Mouse (Mus musculus): Measurements from ENCODE around the gene Plod1. TPM values are rescaled to one million over a fixed set of nuclear protein-coding genes. Genes with fewer than 3 reads are reported as not detected.

Gene Plod1
- polyA plus RNA-seq, 1 experiment from 2014 or later = 20.4 TPM

- no peak for ATAC-seq
- Histone ChIP-seq H3K36me3 (peaks cover 48% of the 10 kb centered on the region), H3K9ac (replicated peaks) (no peak overlapping the region), H3K4me3 (replicated peaks) (no peak overlapping the region), H3K27ac (no peak overlapping the region), H3K4me1 (replicated peaks) (peaks cover 25% of the 10 kb centered on the region), H3K4me2 (replicated peaks) (no peak overlapping the region), H3K9me3 (no peaks in the 10 kb centered on the region), H3K27me3 (no peaks in the 10 kb centered on the region)
- WGBS = 95% methylated on average over 6 of the region's 6 CpGs
These were observed 70.9 kb downstream of the Plod1 start for GRCm38 (mm10) chr4:147865651-147866050.

GRCm38 (mm10) chr4:147862051-147862450 lies 74.5 kb downstream of the Plod1 start:
- ATAC-seq = no peak
- H3K27ac ChIP-seq = no peak overlapping the region
- 95% methylated on average over 3 of the region's 3 CpGs for WGBS
- H3K36me3 ChIP-seq = peaks cover 54% of the 10 kb centered on the region
- no peak overlapping the region for H3K4me2 ChIP-seq (replicated peaks)
- peaks cover under 1% of the 10 kb centered on the region for H3K4me1 ChIP-seq (replicated peaks)
- H3K4me3 ChIP-seq (replicated peaks) = no peak overlapping the region
- H3K9me3 ChIP-seq = no peaks in the 10 kb centered on the region
- no peak overlapping the region for H3K9ac ChIP-seq (replicated peaks)
- no peaks in the 10 kb centered on the region for H3K27me3 ChIP-seq

Other genes starting within 250 kb of the Plod1 start
- not detected in 2 replicates for gene Zfp534, start 234.2 kb downstream of the Plod1 start, polyA plus RNA-seq (2015; fragmentation: Nextera tagmentation; extraction: Ambion mirVana)
- 3.9 and 4.6 TPM in 2 replicates for gene Zfp984, start 127.0 kb downstream of the Plod1 start, polyA plus RNA-seq (2015; fragmentation: Nextera tagmentation; extraction: Ambion mirVana)
- 6.2 and 7.7 TPM in 2 replicates for gene Zfp933, start 88.4 kb downstream of the Plod1 start, polyA plus RNA-seq (2015; fragmentation: Nextera tagmentation; extraction: Ambion mirVana)
- 47.4 and 50.3 TPM in 2 replicates for gene Miip, start 68.0 kb downstream of the Plod1 start, polyA plus RNA-seq (2015; fragmentation: Nextera tagmentation; extraction: Ambion mirVana)
- gene Fv1, start 67.8 kb downstream of the Plod1 start, polyA plus RNA-seq (2015; fragmentation: Nextera tagmentation; extraction: Ambion mirVana) = 11.6 and 12.1 TPM in 2 replicates
- gene Mfn2, start 32.1 kb downstream of the Plod1 start, polyA plus RNA-seq (2015; fragmentation: Nextera tagmentation; extraction: Ambion mirVana) = 77.3 and 78.6 TPM in 2 replicates
- 10.2 and 13.6 TPM in 2 replicates for gene 2510039O18Rik, start 4.1 kb upstream of the Plod1 start, polyA plus RNA-seq (2015; fragmentation: Nextera tagmentation; extraction: Ambion mirVana)
- 0.36 TPM in 1 of 2 replicates, not detected in the other for gene Nppb, start 49.0 kb upstream of the Plod1 start, polyA plus RNA-seq (2015; fragmentation: Nextera tagmentation; extraction: Ambion mirVana)
- 2.5 and 3.4 TPM in 2 replicates for gene Nppa, start 64.0 kb upstream of the Plod1 start, polyA plus RNA-seq (2015; fragmentation: Nextera tagmentation; extraction: Ambion mirVana)
- 33.9 and 35.3 TPM in 2 replicates for gene Clcn6, start 102.1 kb upstream of the Plod1 start, polyA plus RNA-seq (2015; fragmentation: Nextera tagmentation; extraction: Ambion mirVana)
- gene Mthfr, start 102.3 kb upstream of the Plod1 start, polyA plus RNA-seq (2015; fragmentation: Nextera tagmentation; extraction: Ambion mirVana) = 26.6 and 28.4 TPM in 2 replicates
- gene Agtrap, start 151.3 kb upstream of the Plod1 start, polyA plus RNA-seq (2015; fragmentation: Nextera tagmentation; extraction: Ambion mirVana) = 5.4 and 7.9 TPM in 2 replicates
- gene Mad2l2, start 193.6 kb upstream of the Plod1 start, polyA plus RNA-seq (2015; fragmentation: Nextera tagmentation; extraction: Ambion mirVana) = 105 and 106 TPM in 2 replicates
- gene Draxin, start 193.9 kb upstream of the Plod1 start, polyA plus RNA-seq (2015; fragmentation: Nextera tagmentation; extraction: Ambion mirVana) = 14.6 and 20.4 TPM in 2 replicates
- 15.9 and 19.6 TPM in 2 replicates for gene Fbxo6, start 215.4 kb upstream of the Plod1 start, polyA plus RNA-seq (2015; fragmentation: Nextera tagmentation; extraction: Ambion mirVana)
- gene Fbxo44, start 223.7 kb upstream of the Plod1 start, polyA plus RNA-seq (2015; fragmentation: Nextera tagmentation; extraction: Ambion mirVana) = 97.8 and 103 TPM in 2 replicates
- gene Fbxo2, start 223.9 kb upstream of the Plod1 start, polyA plus RNA-seq (2015; fragmentation: Nextera tagmentation; extraction: Ambion mirVana) = 2.3 and 2.4 TPM in 2 replicates